Mouse (Mus musculus) bone marrow macrophage, adult 2 months (primary cell): ENCODE measurements at regions not wholly inside any gene's neighbourhood (a gene's known extent, or its start where the extent isn't known, plus 50 kb on each side); places are given as distances from the start of the nearest gene placed in this dataset.

Experiments
- CTCF ChIP-seq: IDR thresholded peaks from 2 replicates; pipeline ENCODE4 v1.5.1; 2012; ENCODE audit warnings: low read depth, mild to moderate bottlenecking, low read length, moderate library complexity
- POLR2A ChIP-seq: IDR thresholded peaks from 2 replicates; pipeline ENCODE4 v1.6.1; 2012; ENCODE audit warnings: mild to moderate bottlenecking, low read depth, low read length, borderline replicate concordance

GRCm38 (mm10) chr14:62193371-62193770 lies 99.0 kb upstream of the Rnaseh2b start:
- TF ChIP-seq CTCF, result no peak
- no peak for TF ChIP-seq POLR2A
